Mouse (Mus musculus) spleen, postnatal 0 days (tissue): ENCODE data around the gene Clptm1. TPM values are rescaled to one million over a fixed set of nuclear protein-coding genes. Genes with fewer than 3 reads are reported as not detected.

Experiments
- polyA plus RNA-seq: library from polyadenylated mRNA; unstranded; fragments of >200 nt; fragmentation: Nextera tagmentation; extraction: Ambion mirVana; gene quantifications from 2 replicates; pipeline ENCODE4 v1.2.1, GENCODE M21; 2015

The Clptm1 gene
- 36.0 and 39.2 TPM in 2 replicates for polyA plus RNA-seq

DNA sequence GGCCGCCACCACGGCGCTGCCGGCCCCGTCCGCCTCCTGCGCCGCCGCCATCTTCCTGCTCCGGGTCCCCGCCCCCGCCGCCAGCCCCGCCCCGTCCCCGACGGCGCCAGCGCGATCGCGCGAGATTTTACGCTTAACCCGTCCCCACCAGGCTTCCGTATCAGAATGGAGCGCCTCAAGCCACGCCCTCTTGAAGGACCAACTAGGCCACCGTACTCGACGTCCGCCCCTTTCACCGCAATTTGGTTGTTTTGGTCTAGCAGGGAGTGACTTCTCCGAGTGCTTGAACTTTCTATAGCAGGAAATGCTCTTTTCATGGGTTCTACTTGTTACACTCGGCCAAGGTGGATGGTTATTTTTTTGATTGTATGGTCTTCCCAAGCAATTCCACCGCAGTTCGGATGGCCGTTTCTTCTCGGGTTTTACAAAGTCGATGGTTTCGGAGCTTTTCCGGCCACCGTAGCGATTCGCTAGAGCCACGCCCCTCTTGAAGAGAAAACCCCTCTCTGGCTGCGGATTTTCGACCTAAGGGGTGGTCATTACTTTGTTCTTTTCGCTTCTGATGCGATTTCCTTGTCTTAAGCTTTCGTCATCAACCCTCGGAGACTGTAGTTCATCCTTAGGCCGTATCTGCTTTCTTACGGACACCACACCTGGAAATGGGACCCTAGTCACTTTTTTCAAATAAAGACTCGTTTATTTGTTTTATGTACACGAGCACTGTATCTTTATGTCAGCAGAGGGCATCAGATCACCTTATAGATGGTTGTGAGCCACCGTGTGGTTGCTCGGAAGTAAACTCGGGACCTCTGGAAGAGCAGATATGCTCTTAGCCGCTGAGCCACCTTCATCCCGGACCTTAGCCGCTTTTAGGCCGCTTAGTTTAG, at the start of gene Clptm1:
Gene Clptm1, minus strand, starts transcription at position 79 of the 887 bp plus-strand sequence.

GRCm38 (mm10) chr7:19698907-19699826, 34.3 kb upstream of the Clptm1 start, which contains the start of gene Apoe:
Gene Apoe (minus strand): TSS chr7:19699188.

DNA sequence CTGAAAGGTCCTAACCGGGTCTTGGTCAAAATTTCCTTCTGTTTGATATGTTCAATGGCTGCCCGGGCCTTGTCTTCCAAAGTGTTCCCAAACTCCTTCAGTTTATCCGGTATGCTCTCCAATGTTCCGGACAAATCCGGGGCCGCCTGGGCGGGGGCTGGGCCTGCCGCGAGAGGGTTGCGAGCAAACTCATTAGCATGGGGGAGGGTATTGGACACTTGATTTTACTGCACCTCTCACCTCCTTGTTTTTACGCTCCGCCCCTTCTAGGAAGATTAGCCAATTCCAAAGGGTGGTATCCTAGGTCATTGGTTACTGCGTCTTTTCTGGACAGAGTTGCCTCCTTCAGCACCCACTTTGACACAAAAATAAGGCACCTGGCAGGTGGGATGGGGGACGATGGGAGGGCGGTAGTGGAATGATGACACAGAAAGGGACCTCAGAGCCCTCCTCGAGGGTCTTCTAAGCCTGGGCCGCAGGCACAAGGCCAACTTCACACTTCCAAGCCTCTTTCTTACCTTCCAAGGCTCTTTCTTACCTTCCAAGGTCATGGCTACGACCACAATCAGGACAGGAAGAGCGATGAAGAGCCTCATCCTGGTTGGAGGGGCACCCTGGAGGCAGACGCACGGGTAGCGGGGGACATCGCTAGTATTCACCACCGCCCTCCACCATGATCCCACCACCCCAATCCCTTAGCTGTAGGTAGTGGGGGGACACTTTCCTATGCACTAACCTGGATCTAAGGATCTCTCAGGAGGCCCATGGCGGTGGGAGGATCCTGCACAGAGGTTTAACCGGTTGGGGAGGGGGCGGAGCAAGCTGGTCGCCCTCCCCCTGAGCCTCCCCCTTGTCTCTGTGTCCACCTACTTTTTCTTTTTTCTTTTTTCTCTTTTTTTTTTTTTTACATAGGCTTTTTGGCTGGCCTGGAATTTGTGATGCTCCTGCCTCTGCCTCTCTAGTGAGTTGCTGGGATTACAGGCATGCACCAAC, 27.3 kb upstream of the Clptm1 start, which contains the start of gene Apoc1:
Gene Apoc1, minus strand, starts transcription at position 788 of the 993 bp plus-strand sequence.

GRCm38 (mm10) chr7:19681202-19681694, 16.4 kb upstream of the Clptm1 start, which contains the start of the genes Gm44805 and Apoc4:
Gene Gm44805 (minus strand): TSS chr7:19681423.
Gene Apoc4 (minus strand): TSS chr7:19681479.

DNA sequence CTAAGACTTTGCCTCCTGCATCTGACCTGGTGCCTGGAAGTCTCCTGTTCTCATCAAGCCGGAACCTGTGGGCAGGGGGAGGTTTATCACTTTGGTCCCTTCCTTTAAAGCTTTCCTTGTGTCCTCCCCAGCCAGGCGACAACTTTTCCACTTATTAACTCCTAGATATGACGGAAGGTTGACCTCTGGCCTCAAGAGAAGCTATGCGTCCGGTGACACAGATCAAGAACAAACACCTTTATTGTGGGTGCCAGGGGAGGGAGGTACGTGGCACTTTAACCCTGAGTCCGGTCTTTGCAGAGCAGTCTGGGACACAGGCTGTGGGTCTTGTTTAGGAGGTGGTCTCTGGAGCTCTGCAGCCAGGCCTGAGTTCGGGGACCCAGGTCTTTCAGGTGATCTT, 13.0 kb upstream of the Clptm1 start, which contains the start of gene Apoc2:
Gene Apoc2, minus strand, starts transcription at position 70 of the 400 bp plus-strand sequence.

GRCm38 (mm10) chr7:19629361-19629734, 35.5 kb downstream of the Clptm1 start, which contains the start of gene Relb:
Gene Relb (minus strand): TSS chr7:19629438.

DNA sequence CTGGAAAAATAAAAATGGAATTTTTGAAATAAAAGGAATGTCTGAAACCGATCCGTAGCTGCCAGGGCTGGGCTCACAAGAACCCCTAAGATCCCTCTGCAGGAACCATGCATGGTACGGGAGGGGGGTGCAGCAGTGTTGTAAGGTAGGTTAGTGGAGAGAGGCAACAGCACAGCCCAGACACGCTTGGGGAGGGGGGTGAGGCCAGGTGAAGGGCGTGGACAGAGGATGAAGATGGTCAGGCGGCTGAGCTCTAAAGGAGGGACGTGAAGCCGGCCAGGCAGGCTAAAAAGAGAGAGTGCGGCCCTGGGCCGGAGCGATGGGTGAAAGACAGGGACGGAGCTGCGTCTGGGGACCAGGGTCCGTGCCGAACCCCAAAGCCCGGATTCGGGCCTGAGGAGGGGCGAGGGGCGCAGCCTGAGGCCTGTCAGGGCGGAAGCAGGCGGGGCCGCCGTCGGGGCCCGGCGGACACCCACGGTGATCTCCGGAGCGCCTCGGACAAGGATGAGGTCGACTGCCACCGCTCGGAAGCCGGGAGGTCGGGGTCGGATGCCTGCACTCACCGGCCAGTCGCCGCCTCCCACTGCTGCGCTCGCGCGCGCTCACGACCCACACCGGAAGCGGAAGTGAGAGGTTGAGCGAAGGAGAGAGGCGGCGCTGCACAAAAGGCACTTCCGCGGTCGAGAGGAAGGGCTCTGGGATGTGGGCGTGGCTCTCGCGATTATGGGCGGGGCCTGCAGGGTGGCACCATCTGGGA, 60.8 kb downstream of the Clptm1 start, which contains the start of gene Clasrp:
Gene Clasrp, minus strand, starts transcription at position 638 of the 757 bp plus-strand sequence.

Other genes starting within 250 kb of the Clptm1 start
- 2.9 and 3.6 TPM in 2 replicates for gene Mark4, start 206.2 kb downstream of the Clptm1 start, polyA plus RNA-seq
- 1.3 and 2.0 TPM in 2 replicates for gene Exoc3l2, start 201.7 kb downstream of the Clptm1 start, polyA plus RNA-seq
- 1.6 and 2.5 TPM in 2 replicates for gene Bloc1s3, start 156.7 kb downstream of the Clptm1 start, polyA plus RNA-seq
- gene Trappc6a, start 156.6 kb downstream of the Clptm1 start, polyA plus RNA-seq = 57.5 and 68.7 TPM in 2 replicates
- 0.08 TPM in 1 of 2 replicates, not detected in the other for gene Nkpd1, start 147.2 kb downstream of the Clptm1 start, polyA plus RNA-seq
- gene Ppp1r37, start 102.0 kb downstream of the Clptm1 start, polyA plus RNA-seq = 11.3 and 12.5 TPM in 2 replicates
- gene Zfp296, start 87.7 kb downstream of the Clptm1 start, polyA plus RNA-seq = 1.8 and 1.9 TPM in 2 replicates
- gene Gemin7, start 87.4 kb downstream of the Clptm1 start, polyA plus RNA-seq = 111 and 119 TPM in 2 replicates
- 18.1 and 23.1 TPM in 2 replicates for gene Clasrp, start 60.5 kb downstream of the Clptm1 start, polyA plus RNA-seq
- 4.3 and 6.2 TPM in 2 replicates for gene Relb, start 35.6 kb downstream of the Clptm1 start, polyA plus RNA-seq
- 6.8 and 9.4 TPM in 2 replicates for gene Apoc2, start 12.9 kb upstream of the Clptm1 start, polyA plus RNA-seq
- gene Gm44805, start 16.4 kb upstream of the Clptm1 start, polyA plus RNA-seq = 0.24 and 0.97 TPM in 2 replicates
- 1.3 and 1.5 TPM in 2 replicates for gene Apoc4, start 16.4 kb upstream of the Clptm1 start, polyA plus RNA-seq
- 13.8 and 18.6 TPM in 2 replicates for gene Apoc1, start 27.6 kb upstream of the Clptm1 start, polyA plus RNA-seq
- gene Apoe, start 34.2 kb upstream of the Clptm1 start, polyA plus RNA-seq = 304 and 441 TPM in 2 replicates
- gene Tomm40, start 50.4 kb upstream of the Clptm1 start, polyA plus RNA-seq = 96.6 TPM in 2 replicates
- gene Nectin2, start 85.5 kb upstream of the Clptm1 start, polyA plus RNA-seq = 21.6 and 27.0 TPM in 2 replicates
- gene Bcam, start 106.0 kb upstream of the Clptm1 start, polyA plus RNA-seq = 35.6 and 45.1 TPM in 2 replicates
- gene Cblc, start 131.8 kb upstream of the Clptm1 start, polyA plus RNA-seq = not detected in 2 replicates
- 5.3 and 5.5 TPM in 2 replicates for gene Bcl3, start 157.7 kb upstream of the Clptm1 start, polyA plus RNA-seq
- 0.24 and 0.32 TPM in 2 replicates for gene Gm19345, start 187.0 kb upstream of the Clptm1 start, polyA plus RNA-seq
- gene Ceacam16, start 196.3 kb upstream of the Clptm1 start, polyA plus RNA-seq = 0.52 and 0.93 TPM in 2 replicates
- gene Ceacam19, start 222.9 kb upstream of the Clptm1 start, polyA plus RNA-seq = not detected in 2 replicates